Mouse (Mus musculus) bone marrow macrophage, adult 2 months (primary cell): ENCODE measurements at regions not wholly inside any gene's neighbourhood (a gene's known extent, or its start where the extent isn't known, plus 50 kb on each side); places are given as distances from the start of the nearest gene placed in this dataset.

ENCODE experiments used
- CTCF ChIP-seq: IDR thresholded peaks from 2 replicates; pipeline ENCODE4 v1.5.1; 2012; ENCODE audit warnings: low read depth, mild to moderate bottlenecking, low read length, moderate library complexity
- POLR2A ChIP-seq: IDR thresholded peaks from 2 replicates; pipeline ENCODE4 v1.6.1; 2012; ENCODE audit warnings: mild to moderate bottlenecking, low read depth, low read length, borderline replicate concordance

- TF ChIP-seq CTCF: no peak
- TF ChIP-seq POLR2A: no peak
Observed at GRCm38 (mm10) chr14:9437896-9438295, 771.9 kb upstream of the 4930452B06Rik start.
